Mouse (Mus musculus) megakaryocyte, embryonic 14.5 days (primary cell): Measurements from ENCODE around the gene C2.

Source experiments
- FLI1 ChIP-seq: IDR thresholded peaks from 2 replicates; pipeline ENCODE4 v1.6.1; 2012; ENCODE audit warnings: low read length, inconsistent platforms, mixed read lengths
- GATA1 ChIP-seq: IDR thresholded peaks from 3 replicates; pipeline ENCODE4 v1.6.1; 2012; ENCODE audit warnings: mixed read lengths, low read length, inconsistent platforms, borderline replicate concordance

GRCm38 (mm10) chr17:34943128-34943815 is 45.2 kb upstream of the C2 start:
- TF ChIP-seq FLI1, result no peak
- no peak for TF ChIP-seq GATA1
